Mouse (Mus musculus) liver, postnatal 0 days (tissue): ENCODE results near the gene Fance. TPM values are rescaled to one million over a fixed set of nuclear protein-coding genes. Genes with fewer than 3 reads are reported as not detected.

ENCODE experiments used
- ATAC-seq: fragments of 200-750 bp; cut with Nextera tagmentation; 2 replicates; pipeline ENCODE4 v1.8.0; 2017; ENCODE audit warnings: mild to moderate bottlenecking, moderate library complexity
- DNase-seq: peaks from one replicate; pipeline ENCODE4 v3.0.0-alpha.2; 2016
- H3K27ac ChIP-seq: fragments of 300-500 bp; sonication (generic); 2 replicates; pipeline ENCODE4 v1.5.1; 2014; ENCODE audit warnings: antibody characterized with exemption, moderate library complexity, mild to moderate bottlenecking, low read depth
- H3K27me3 ChIP-seq: fragments of 300-500 bp; sonication (generic); 2 replicates; pipeline ENCODE4 v1.6.1; 2014; ENCODE audit warnings: low read length, control low read depth, mixed read lengths; ENCODE audit not compliant: insufficient read depth
- H3K36me3 ChIP-seq: fragments of 300-500 bp; sonication (generic); replicated peaks from 2 replicates; pipeline ENCODE4 v1.6.1; 2014; ENCODE audit warnings: mild to moderate bottlenecking, control low read depth, low read length, moderate library complexity, mixed read lengths; ENCODE audit not compliant: insufficient read depth
- H3K4me1 ChIP-seq: fragments of 300-500 bp; sonication (generic); 2 replicates; pipeline ENCODE4 v1.6.1; 2014; ENCODE audit warnings: antibody characterized with exemption, mild to moderate bottlenecking, control low read depth; ENCODE audit not compliant: insufficient read depth
- H3K4me2 ChIP-seq: fragments of 300-500 bp; sonication (generic); 2 replicates; pipeline ENCODE4 v1.6.1; 2014; ENCODE audit warnings: low read depth, mild to moderate bottlenecking, low read length, moderate library complexity, mixed read lengths
- H3K4me3 ChIP-seq: fragments of 300-500 bp; sonication (generic); 2 replicates; pipeline ENCODE4 v1.5.1; 2014; ENCODE audit warnings: low read depth, low read length
- H3K9ac ChIP-seq: fragments of 300-500 bp; sonication (generic); replicated peaks from 2 replicates; pipeline ENCODE4 v1.6.1; 2014; ENCODE audit warnings: mild to moderate bottlenecking, moderate library complexity
- H3K9me3 ChIP-seq: fragments of 300-500 bp; sonication (generic); 2 replicates; pipeline ENCODE4 v1.6.1; 2016; ENCODE audit warnings: mild to moderate bottlenecking, control low read depth, low read length, mixed read lengths
- CTCF ChIP-seq: sonication (generic); IDR thresholded peaks from 2 replicates; pipeline ENCODE4 v1.5.1; 2016; ENCODE audit warnings: antibody characterized with exemption, low read depth
- EP300 ChIP-seq: IDR thresholded peaks from 2 replicates; pipeline ENCODE4 v1.6.1; 2016; ENCODE audit warnings: antibody characterized with exemption, low read depth, mild to moderate bottlenecking
- WGBS: fragments of 180-500 bp; shearing (Covaris S2); extraction: QIAGEN DNeasy Blood & Tissue Kit; methylation state at CpG from one replicate; pipeline ENCODE4 v1.1.7; 2014; ENCODE audit not compliant: insufficient replicate concordance; 5-methylcytosine and 5-hydroxymethylcytosine counted together
- polyA plus RNA-seq: library from polyadenylated mRNA; unstranded; fragments of >200 nt; fragmentation: Nextera tagmentation; extraction: Ambion mirVana; gene quantifications from 2 replicates; pipeline ENCODE4 v1.2.1, GENCODE M21; 2015

Gene Fance
- polyA plus RNA-seq, 1 experiment from 2014 or later: 6.7 TPM

- no peak overlapping the region for H3K27ac ChIP-seq
- peak; percentile 90 for DNase-seq
- TF ChIP-seq EP300 (no peak), CTCF (peak; percentile 93)
- no peak overlapping the region for H3K4me3 ChIP-seq
- H3K27me3 ChIP-seq: no peaks in the 10 kb centered on the region
- no peak for ATAC-seq
- peaks cover 11% of the 10 kb centered on the region for H3K4me1 ChIP-seq
- no peaks in the 10 kb centered on the region for H3K9me3 ChIP-seq
- WGBS: 11% methylated on average over 18 of the region's 18 CpGs
- H3K4me2 ChIP-seq: peak overlapping the region; percentile 59
- H3K9ac ChIP-seq: 0 out of 2 replicates have a peak overlapping the region, but pooled peaks have one; percentile 17
- H3K36me3 ChIP-seq: no peaks in the 10 kb centered on the region
These were observed 4.8 kb upstream of the Fance start for GRCm38 (mm10) chr17:28308297-28309195.

DNA sequence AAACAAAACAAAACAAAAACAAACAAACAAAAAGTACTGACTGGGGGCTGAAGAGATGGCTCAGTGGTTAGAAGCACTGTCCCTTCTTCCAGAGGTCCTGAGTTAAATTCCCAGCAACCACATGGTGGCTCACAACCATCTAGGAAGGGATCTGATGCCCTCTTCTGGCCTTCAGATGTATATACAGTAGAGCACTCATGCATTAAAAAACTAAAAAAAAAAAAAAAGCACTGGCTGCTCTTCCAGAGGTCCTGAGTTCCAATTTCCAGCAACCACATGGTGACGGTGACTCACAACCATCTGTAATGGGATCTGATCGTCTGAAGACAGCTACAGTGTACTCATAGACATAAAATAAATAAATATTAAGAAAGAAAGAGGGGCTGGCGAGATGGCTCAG lies 2.5 kb upstream of the Fance start:
- no peak overlapping the region for H3K9ac ChIP-seq
- peaks cover under 1% of the 10 kb centered on the region; the same call in 1 of the 2 replicates for H3K36me3 ChIP-seq
- no peak overlapping the region for H3K27ac ChIP-seq
- DNase-seq (no peak), ATAC-seq (no peak)
- H3K4me1 ChIP-seq: peaks cover 20% of the 10 kb centered on the region
- TF ChIP-seq CTCF (peak; percentile 22; the same call in 1 of the 2 replicates), EP300 (no peak)
- H3K9me3 ChIP-seq: no peaks in the 10 kb centered on the region
- 77% methylated on average over 3 of the region's 3 CpGs for WGBS
- H3K27me3 ChIP-seq: no peaks in the 10 kb centered on the region
- H3K4me2 ChIP-seq: no peak overlapping the region
- H3K4me3 ChIP-seq: no peak overlapping the region

DNA sequence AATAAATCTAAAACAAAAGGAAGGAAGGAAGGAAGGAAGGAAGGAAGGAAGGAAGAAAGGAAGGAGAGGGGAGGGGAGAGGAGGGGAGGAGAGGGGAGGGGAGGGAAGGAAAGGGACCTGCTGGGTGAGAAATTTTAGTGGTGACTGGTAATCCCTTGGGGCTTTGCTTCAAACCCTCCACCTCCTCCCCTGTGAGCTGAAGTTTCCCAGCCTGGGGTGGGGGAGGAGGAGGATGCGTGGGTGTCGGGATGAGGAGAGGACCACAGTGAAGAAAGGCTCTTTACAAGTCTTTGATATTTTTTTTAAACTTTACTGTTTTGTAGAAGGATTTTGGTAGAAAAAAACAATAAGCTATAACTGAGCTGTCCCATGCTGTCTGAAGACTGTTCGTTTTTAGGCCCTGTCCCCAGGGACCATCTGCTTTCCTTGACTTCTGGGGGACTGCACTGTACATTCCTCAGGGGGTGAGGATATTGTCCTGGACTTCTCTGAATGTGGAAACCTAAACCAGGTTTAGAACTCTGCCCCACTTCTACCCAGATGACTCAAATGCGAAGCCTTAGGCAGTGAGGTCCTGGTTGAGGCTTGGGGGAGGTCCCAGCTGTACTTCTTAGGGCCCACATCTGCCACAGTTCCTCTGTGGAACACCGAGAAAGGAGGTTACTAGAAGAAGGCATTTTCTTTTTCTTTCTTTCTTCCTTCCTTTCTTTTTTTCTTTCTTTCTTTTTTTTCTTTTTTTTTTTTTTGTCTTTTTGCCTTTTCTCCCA lies 1.8 kb upstream of the Fance start:
- Histone ChIP-seq H3K36me3 (peaks cover 3% of the 10 kb centered on the region; the same call in 1 of the 2 replicates), H3K27me3 (no peaks in the 10 kb centered on the region), H3K9ac (no peak overlapping the region), H3K9me3 (no peaks in the 10 kb centered on the region), H3K4me3 (no peak overlapping the region), H3K27ac (no peak overlapping the region), H3K4me1 (peaks cover 20% of the 10 kb centered on the region), H3K4me2 (no peak overlapping the region)
- no peak for ATAC-seq
- no peak for DNase-seq
- TF ChIP-seq CTCF (no peak), EP300 (no peak)
- 80% methylated on average over 5 of the region's 5 CpGs for WGBS

DNA sequence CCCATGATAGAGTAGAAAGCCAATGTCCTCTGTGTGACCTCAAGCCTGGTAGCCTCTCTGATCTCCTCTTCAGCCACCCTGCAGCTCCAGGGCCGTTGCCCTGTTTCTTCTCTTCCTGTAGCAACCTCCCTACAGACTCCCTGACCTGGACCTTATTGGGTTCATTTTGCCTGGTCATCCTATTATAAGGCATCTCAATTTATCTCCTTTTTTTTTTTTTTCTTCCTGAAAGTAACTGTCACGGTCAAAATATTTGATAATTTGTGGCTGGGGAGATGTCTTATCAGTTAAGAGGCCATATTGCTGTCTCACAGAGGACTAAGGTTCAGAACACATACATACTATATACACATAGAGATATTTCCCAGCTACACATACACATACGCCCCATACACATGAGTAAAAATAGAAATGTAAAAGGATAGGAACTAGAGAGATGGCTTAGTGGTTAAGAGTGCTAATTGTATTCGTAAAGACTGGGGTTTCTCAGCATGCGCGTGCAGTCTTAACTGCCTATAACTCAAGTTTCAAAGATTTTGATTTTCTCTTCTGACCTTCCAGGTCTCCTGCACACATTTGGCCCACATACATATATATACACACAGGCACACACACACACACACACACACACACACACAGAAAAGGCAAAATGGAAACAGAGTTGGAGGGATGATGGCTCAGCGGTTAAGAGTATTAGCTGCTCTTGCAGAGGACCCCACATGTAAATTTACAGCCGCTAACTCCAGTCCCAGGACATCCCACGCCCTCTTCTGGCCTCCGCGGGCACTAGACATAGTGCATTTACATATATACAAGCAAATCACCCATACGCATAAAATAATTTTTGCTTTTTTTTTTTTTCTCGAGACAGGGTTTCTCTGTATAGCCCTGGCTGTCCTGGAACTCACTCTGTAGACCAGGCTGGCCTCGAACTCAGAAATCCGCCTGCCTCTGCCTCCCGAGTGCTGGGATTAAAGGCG lies 797 bp upstream of the Fance start:
- no peak overlapping the region for H3K9ac ChIP-seq
- peak; percentile 53 for TF ChIP-seq CTCF
- no peak for TF ChIP-seq EP300
- peak; percentile 52 for DNase-seq
- H3K4me3 ChIP-seq: peak overlapping the region; percentile 91
- H3K4me2 ChIP-seq: peak overlapping the region; percentile 99
- peak; percentile 3 for ATAC-seq
- no peaks in the 10 kb centered on the region for H3K9me3 ChIP-seq
- WGBS: 20% methylated on average over 17 of the region's 17 CpGs
- H3K27ac ChIP-seq: peak overlapping the region; percentile 67; the same call in 1 of the 2 replicates
- H3K27me3 ChIP-seq: no peaks in the 10 kb centered on the region
- H3K4me1 ChIP-seq: peaks cover 20% of the 10 kb centered on the region
- H3K36me3 ChIP-seq: peaks cover 6% of the 10 kb centered on the region; the same call in 1 of the 2 replicates

- Histone ChIP-seq H3K36me3 (peaks cover 8% of the 10 kb centered on the region), H3K27ac (peak overlapping the region; percentile 83), H3K4me1 (peaks cover 14% of the 10 kb centered on the region), H3K4me2 (peak overlapping the region; percentile 99), H3K4me3 (peak overlapping the region; percentile 91), H3K9me3 (no peaks in the 10 kb centered on the region), H3K9ac (peak overlapping the region; percentile 88), H3K27me3 (no peaks in the 10 kb centered on the region)
- ATAC-seq: peak; percentile 26
- WGBS: 1% methylated on average over 11 of the region's 11 CpGs
- no peak for DNase-seq
- no peak for TF ChIP-seq CTCF
- no peak for TF ChIP-seq EP300
These were observed 534 bp downstream of the Fance start for GRCm38 (mm10) chr17:28313880-28314225.
